Mouse (Mus musculus): ENCODE data around the gene Rilpl1. TPM values are rescaled to one million over a fixed set of nuclear protein-coding genes. Genes with fewer than 3 reads are reported as not detected.

The Rilpl1 gene
- polyA plus RNA-seq, 1 experiment from 2014 or later, result 16.4 TPM

GRCm38 (mm10) chr5:124492618-124493017, 38.6 kb downstream of the Rilpl1 start:
- ATAC-seq (ENCODE audit: low FRiP score), result no peak
- 90% methylated on average over 4 of the region's 4 CpGs for WGBS
- no peaks in the 10 kb centered on the region for H3K9me3 ChIP-seq (ENCODE audit: control insufficient read depth, low read length)
- no peaks in the 10 kb centered on the region for H3K27me3 ChIP-seq (ENCODE audit: control insufficient read depth, insufficient read depth, low read length)
- H3K36me3 ChIP-seq (ENCODE audit: control insufficient read depth, insufficient read depth, low read length), result peaks cover 3% of the 10 kb centered on the region; the same call in 1 of the 2 replicates
- H3K4me2 ChIP-seq (replicated peaks; ENCODE audit: low read depth, low read length), result no peak overlapping the region
- no peak for DNase-seq (ENCODE audit: low spot score)
- H3K27ac ChIP-seq (ENCODE audit: low read depth, low read length), result no peak overlapping the region
- H3K4me3 ChIP-seq (ENCODE audit: low read depth, low read length), result no peak overlapping the region
- peaks cover 3% of the 10 kb centered on the region for H3K4me1 ChIP-seq (replicated peaks; ENCODE audit: control insufficient read depth, insufficient read depth, low read length)
- H3K9ac ChIP-seq (ENCODE audit: low read depth, low read length), result no peak overlapping the region

- H3K9me3 ChIP-seq (ENCODE audit: control insufficient read depth, low read length), result no peaks in the 10 kb centered on the region
- no peak overlapping the region for H3K9ac ChIP-seq (ENCODE audit: low read depth, low read length)
- H3K4me2 ChIP-seq (replicated peaks; ENCODE audit: low read depth, low read length), result no peak overlapping the region
- H3K36me3 ChIP-seq (ENCODE audit: control insufficient read depth, insufficient read depth, low read length), result peaks cover 3% of the 10 kb centered on the region; the same call in 1 of the 2 replicates
- DNase-seq (ENCODE audit: low spot score), result no peak
- no peak overlapping the region for H3K27ac ChIP-seq (ENCODE audit: low read depth, low read length)
- H3K4me1 ChIP-seq (replicated peaks; ENCODE audit: control insufficient read depth, insufficient read depth, low read length), result peaks cover 3% of the 10 kb centered on the region
- no peak overlapping the region for H3K4me3 ChIP-seq (ENCODE audit: low read depth, low read length)
- no peaks in the 10 kb centered on the region for H3K27me3 ChIP-seq (ENCODE audit: control insufficient read depth, insufficient read depth, low read length)
- no peak for ATAC-seq (ENCODE audit: low FRiP score)
- 91% methylated on average over 4 of the region's 4 CpGs for WGBS
Measured at GRCm38 (mm10) chr5:124491732-124492131, 39.5 kb downstream of the Rilpl1 start.

GRCm38 (mm10) chr5:124488885-124489284, 42.3 kb downstream of the Rilpl1 start:
- 93% methylated on average over 3 of the region's 3 CpGs for WGBS
- H3K27me3 ChIP-seq (ENCODE audit: control insufficient read depth, insufficient read depth, low read length), result no peaks in the 10 kb centered on the region
- H3K36me3 ChIP-seq (ENCODE audit: control insufficient read depth, insufficient read depth, low read length), result peaks cover 3% of the 10 kb centered on the region; the same call in 1 of the 2 replicates
- no peaks in the 10 kb centered on the region for H3K9me3 ChIP-seq (ENCODE audit: control insufficient read depth, low read length)
- H3K27ac ChIP-seq (ENCODE audit: low read depth, low read length), result no peak overlapping the region
- no peak overlapping the region for H3K4me2 ChIP-seq (replicated peaks; ENCODE audit: low read depth, low read length)
- H3K4me3 ChIP-seq (ENCODE audit: low read depth, low read length), result no peak overlapping the region
- DNase-seq (ENCODE audit: low spot score), result no peak
- ATAC-seq (ENCODE audit: low FRiP score), result no peak
- H3K9ac ChIP-seq (ENCODE audit: low read depth, low read length), result no peak overlapping the region
- no peaks in the 10 kb centered on the region for H3K4me1 ChIP-seq (replicated peaks; ENCODE audit: control insufficient read depth, insufficient read depth, low read length)

GRCm38 (mm10) chr5:124485654-124486053, 45.5 kb downstream of the Rilpl1 start:
- Histone ChIP-seq H3K9ac (ENCODE audit: low read depth, low read length) (no peak overlapping the region), H3K36me3 (ENCODE audit: control insufficient read depth, insufficient read depth, low read length) (peaks cover 3% of the 10 kb centered on the region; the same call in 1 of the 2 replicates), H3K4me2 (replicated peaks; ENCODE audit: low read depth, low read length) (no peak overlapping the region), H3K4me3 (ENCODE audit: low read depth, low read length) (no peak overlapping the region), H3K4me1 (replicated peaks; ENCODE audit: control insufficient read depth, insufficient read depth, low read length) (no peaks in the 10 kb centered on the region), H3K27me3 (ENCODE audit: control insufficient read depth, insufficient read depth, low read length) (no peaks in the 10 kb centered on the region), H3K9me3 (ENCODE audit: control insufficient read depth, low read length) (no peaks in the 10 kb centered on the region), H3K27ac (ENCODE audit: low read depth, low read length) (no peak overlapping the region)
- ATAC-seq (ENCODE audit: low FRiP score) (no peak), DNase-seq (ENCODE audit: low spot score) (no peak)
- 94% methylated on average over 5 of the region's 5 CpGs for WGBS

- no peak for DNase-seq (ENCODE audit: low spot score)
- WGBS, result 11% methylated on average over 15 of the region's 15 CpGs
- peak; percentile 62; the same call in 1 of the 2 replicates for ATAC-seq (ENCODE audit: low FRiP score)
Measured at GRCm38 (mm10) chr5:124483655-124484396, 47.4 kb downstream of the Rilpl1 start.

GRCm38 (mm10) chr5:124482966-124483654, 48.1 kb downstream of the Rilpl1 start, which contains the start of gene Snrnp35:
TSS of gene Snrnp35 (plus strand) at chr5:124483134.
- Histone ChIP-seq H3K4me3 (ENCODE audit: low read depth, low read length) (peak within 1 kb of the TSS; percentile 68), H3K9me3 (ENCODE audit: control insufficient read depth, low read length) (no peaks in the 10 kb centered on the region), H3K4me2 (replicated peaks; ENCODE audit: low read depth, low read length) (peak within 1 kb of the TSS; percentile 63), H3K4me1 (replicated peaks; ENCODE audit: control insufficient read depth, insufficient read depth, low read length) (no peaks in the 10 kb centered on the region), H3K27ac (ENCODE audit: low read depth, low read length) (peak within 1 kb of the TSS; percentile 97), H3K9ac (ENCODE audit: low read depth, low read length) (peak within 1 kb of the TSS; percentile 90), H3K27me3 (ENCODE audit: control insufficient read depth, insufficient read depth, low read length) (no peaks in the 10 kb centered on the region), H3K36me3 (ENCODE audit: control insufficient read depth, insufficient read depth, low read length) (no peaks in the 10 kb centered on the region)
- ATAC-seq (ENCODE audit: low FRiP score) (peak; percentile 93), DNase-seq (ENCODE audit: low spot score) (peak; percentile 91)
- WGBS, result under 1% methylated on average over 47 of the region's 48 CpGs

More at GRCm38 (mm10) chr5:124483655-124484396, 47.4 kb downstream of the Rilpl1 start:
- Histone ChIP-seq H3K4me2 (replicated peaks; ENCODE audit: low read depth, low read length) (peak overlapping the region; percentile 63), H3K27me3 (ENCODE audit: control insufficient read depth, insufficient read depth, low read length) (no peaks in the 10 kb centered on the region), H3K9me3 (ENCODE audit: control insufficient read depth, low read length) (no peaks in the 10 kb centered on the region), H3K4me3 (ENCODE audit: low read depth, low read length) (peak overlapping the region; percentile 68), H3K27ac (ENCODE audit: low read depth, low read length) (peak overlapping the region; percentile 97), H3K4me1 (replicated peaks; ENCODE audit: control insufficient read depth, insufficient read depth, low read length) (no peaks in the 10 kb centered on the region), H3K9ac (ENCODE audit: low read depth, low read length) (peak overlapping the region; percentile 90), H3K36me3 (ENCODE audit: control insufficient read depth, insufficient read depth, low read length) (no peaks in the 10 kb centered on the region)

- Histone ChIP-seq H3K36me3 (ENCODE audit: control insufficient read depth, insufficient read depth, low read length) (no peaks in the 10 kb centered on the region), H3K4me1 (replicated peaks; ENCODE audit: control insufficient read depth, insufficient read depth, low read length) (no peaks in the 10 kb centered on the region), H3K27me3 (ENCODE audit: control insufficient read depth, insufficient read depth, low read length) (no peaks in the 10 kb centered on the region), H3K4me3 (ENCODE audit: low read depth, low read length) (peak overlapping the region; percentile 68), H3K9ac (ENCODE audit: low read depth, low read length) (peak overlapping the region; percentile 90), H3K4me2 (replicated peaks; ENCODE audit: low read depth, low read length) (peak overlapping the region; percentile 63), H3K27ac (ENCODE audit: low read depth, low read length) (peak overlapping the region; percentile 97), H3K9me3 (ENCODE audit: control insufficient read depth, low read length) (no peaks in the 10 kb centered on the region)
- 11% methylated on average over 13 of the region's 13 CpGs for WGBS
- peak; percentile 68 for DNase-seq (ENCODE audit: low spot score)
- ATAC-seq (ENCODE audit: low FRiP score), result no peak
Measured at GRCm38 (mm10) chr5:124482436-124482965, 48.7 kb downstream of the Rilpl1 start.

GRCm38 (mm10) chr5:124481714-124482113, 49.5 kb downstream of the Rilpl1 start:
- ATAC-seq (ENCODE audit: low FRiP score), result no peak
- H3K4me2 ChIP-seq (replicated peaks; ENCODE audit: low read depth, low read length), result no peak overlapping the region
- 90% methylated on average over 4 of the region's 4 CpGs for WGBS

More at GRCm38 (mm10) chr5:124481714-124482113, 49.5 kb downstream of the Rilpl1 start:
- H3K27me3 ChIP-seq (ENCODE audit: control insufficient read depth, insufficient read depth, low read length), result no peaks in the 10 kb centered on the region
- DNase-seq (ENCODE audit: low spot score), result no peak
- H3K36me3 ChIP-seq (ENCODE audit: control insufficient read depth, insufficient read depth, low read length), result no peaks in the 10 kb centered on the region
- H3K4me1 ChIP-seq (replicated peaks; ENCODE audit: control insufficient read depth, insufficient read depth, low read length), result no peaks in the 10 kb centered on the region
- no peak overlapping the region for H3K4me3 ChIP-seq (ENCODE audit: low read depth, low read length)
- no peak overlapping the region for H3K9ac ChIP-seq (ENCODE audit: low read depth, low read length)
- no peak overlapping the region for H3K27ac ChIP-seq (ENCODE audit: low read depth, low read length)
- H3K9me3 ChIP-seq (ENCODE audit: control insufficient read depth, low read length), result no peaks in the 10 kb centered on the region
